Mouse (Mus musculus) CD4-positive, CD25-positive, alpha-beta regulatory T cell, adult 9 weeks (primary cell): ENCODE measurements around the gene Lamp1. TPM values are rescaled to one million over a fixed set of nuclear protein-coding genes. Genes with fewer than 3 reads are reported as not detected.

Source experiments
- polyA plus RNA-seq: library from polyadenylated mRNA; unstranded; fragments of 100-300 nt; shearing (Covaris generic); gene quantifications from one replicate; pipeline ENCODE4 v1.2.1, GENCODE M21; 2017

Gene Lamp1
- 8.4 TPM for polyA plus RNA-seq

GRCm38 (mm10) chr8:13158718-13159376 lies at the start of gene Lamp1:
Gene Lamp1 (plus strand): TSS chr8:13159161.

DNA sequence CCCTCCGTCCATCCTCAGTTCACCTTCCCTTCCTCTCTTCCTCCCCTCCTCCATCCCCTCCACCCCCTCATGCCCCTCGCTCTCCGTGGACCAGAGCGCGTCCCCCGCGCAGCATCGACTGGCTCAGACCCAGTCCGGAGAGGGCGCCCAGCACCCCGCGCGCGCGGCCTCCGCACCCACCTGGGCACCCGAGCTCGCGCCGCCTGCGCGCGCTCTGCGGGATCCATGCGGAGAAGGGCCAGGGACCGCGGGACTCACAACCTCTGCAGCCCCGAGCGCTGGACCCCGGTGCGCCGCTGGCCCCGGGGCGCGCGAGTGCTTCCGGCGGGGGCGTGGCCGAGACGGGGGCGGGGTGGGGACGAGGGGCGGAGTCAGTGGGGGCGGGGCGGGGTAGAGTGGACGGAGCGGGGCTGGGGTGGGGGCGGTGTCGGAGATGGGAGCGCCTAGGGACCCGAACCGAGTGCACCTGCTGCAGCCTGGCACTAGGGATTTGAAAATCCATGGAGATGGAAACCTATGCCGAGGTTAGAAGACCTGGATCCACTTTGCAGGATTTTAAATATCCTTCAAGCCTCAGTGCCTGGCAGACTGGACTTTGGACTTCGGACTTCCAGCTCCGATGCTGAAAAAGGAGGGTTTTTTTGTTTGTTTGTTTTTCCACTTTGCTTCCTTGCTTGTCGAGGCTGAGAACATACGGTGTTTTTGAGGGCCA lies 41.5 kb downstream of the Lamp1 start, which contains the start of gene Grtp1:
TSS of gene Grtp1 (minus strand) at position 320 of the 712 bp plus-strand sequence.

Other genes starting within 250 kb of the Lamp1 start
- gene F7, start 133.1 kb upstream of the Lamp1 start, polyA plus RNA-seq = not detected
- gene F10, start 121.9 kb upstream of the Lamp1 start, polyA plus RNA-seq = not detected
- 2.6 TPM for gene Proz, start 98.2 kb upstream of the Lamp1 start, polyA plus RNA-seq
- gene Pcid2, start 53.7 kb upstream of the Lamp1 start, polyA plus RNA-seq = 51.7 TPM
- 23.7 TPM for gene Cul4a, start 53.5 kb upstream of the Lamp1 start, polyA plus RNA-seq
- gene Grtp1, start 41.5 kb downstream of the Lamp1 start, polyA plus RNA-seq = 1.6 TPM
- gene Adprhl1, start 95.0 kb downstream of the Lamp1 start, polyA plus RNA-seq = not detected
- gene Dcun1d2, start 129.0 kb downstream of the Lamp1 start, polyA plus RNA-seq = 40.5 TPM
- gene Tmco3, start 129.0 kb downstream of the Lamp1 start, polyA plus RNA-seq = 34.9 TPM
- gene Tfdp1, start 179.6 kb downstream of the Lamp1 start, polyA plus RNA-seq = 36.4 TPM
- not detected for gene Atp4b, start 237.7 kb downstream of the Lamp1 start, polyA plus RNA-seq
- gene Grk1, start 245.9 kb downstream of the Lamp1 start, polyA plus RNA-seq = not detected